Mouse (Mus musculus) ZHBTc4 (cell line): ENCODE measurements around the gene Rras2.

Experiments
- DNase-seq: peaks from one replicate; pipeline ENCODE4 v3.0.0-alpha.2; 2011; ENCODE audit warnings: low read depth, low spot score

Rras2 gene

GRCm38 (mm10) chr7:114117444-114117905 lies at the start of gene Rras2:
TSS of gene Rras2 (minus strand) at chr7:114117781.
- DNase-seq: peak; percentile 97

GRCm38 (mm10) chr7:114162975-114163374 lies 45.4 kb upstream of the Rras2 start:
- DNase-seq: no peak

- DNase-seq: no peak
Measured at GRCm38 (mm10) chr7:114161101-114161500, 43.5 kb upstream of the Rras2 start.

DNA sequence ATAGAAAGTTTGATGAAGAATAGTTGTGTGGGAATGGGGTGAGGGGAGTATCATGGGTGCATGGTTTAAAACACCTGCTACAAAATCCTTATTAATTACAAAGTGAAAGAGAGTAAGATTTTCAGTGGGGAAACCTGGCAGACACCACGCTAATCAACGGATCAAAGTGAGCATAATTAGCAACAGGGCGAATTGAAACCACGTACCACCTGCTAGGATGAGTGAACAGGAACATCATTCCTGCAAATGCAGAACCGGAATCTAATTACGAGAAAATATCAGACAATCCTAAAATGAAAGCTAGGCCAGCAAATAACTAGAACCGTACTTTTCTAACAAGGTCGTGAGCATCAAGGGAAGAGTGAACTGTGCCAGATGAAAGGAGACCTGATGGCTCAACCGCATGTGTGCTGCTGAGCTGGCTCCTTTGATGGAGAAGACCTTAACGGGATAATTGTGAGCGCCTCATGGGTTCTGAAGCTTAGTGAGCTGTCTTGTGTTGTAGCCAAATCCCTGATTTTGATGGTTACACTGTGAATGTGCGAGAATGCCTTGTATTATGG lies 40.2 kb upstream of the Rras2 start:
- no peak for DNase-seq

DNA sequence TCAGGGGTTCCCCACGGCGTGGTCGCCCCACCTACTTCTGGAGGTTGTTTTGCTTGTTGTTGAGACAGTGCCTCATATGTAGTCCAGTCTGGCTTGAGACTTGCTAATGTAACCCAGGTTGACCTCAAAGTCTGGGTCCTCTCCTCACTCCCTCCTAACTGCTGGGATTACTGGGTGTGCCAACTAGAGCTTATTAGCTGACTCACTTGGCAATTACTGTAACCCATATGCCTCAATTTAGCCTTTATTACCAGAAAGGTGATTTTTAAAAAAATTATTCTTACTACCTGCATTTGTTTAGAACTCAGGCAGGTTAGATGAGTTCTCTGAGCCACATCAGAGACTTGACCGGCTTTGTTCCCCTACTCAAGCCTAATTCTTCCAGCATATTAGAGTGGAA lies 38.8 kb upstream of the Rras2 start:
- no peak for DNase-seq

GRCm38 (mm10) chr7:114155053-114155865 lies 37.7 kb upstream of the Rras2 start:
- no peak for DNase-seq

GRCm38 (mm10) chr7:114151036-114151780 lies 33.6 kb upstream of the Rras2 start:
- DNase-seq: no peak

- DNase-seq: no peak
Measured at GRCm38 (mm10) chr7:114149564-114149963, 32.0 kb upstream of the Rras2 start.

GRCm38 (mm10) chr7:114149135-114149534 lies 31.6 kb upstream of the Rras2 start:
- DNase-seq: no peak

- no peak for DNase-seq
Measured at GRCm38 (mm10) chr7:114145841-114146240, 28.3 kb upstream of the Rras2 start.

GRCm38 (mm10) chr7:114142151-114142798 lies 24.7 kb upstream of the Rras2 start:
- no peak for DNase-seq

- DNase-seq: no peak
Measured at GRCm38 (mm10) chr7:114140026-114140425, 22.4 kb upstream of the Rras2 start.

DNA sequence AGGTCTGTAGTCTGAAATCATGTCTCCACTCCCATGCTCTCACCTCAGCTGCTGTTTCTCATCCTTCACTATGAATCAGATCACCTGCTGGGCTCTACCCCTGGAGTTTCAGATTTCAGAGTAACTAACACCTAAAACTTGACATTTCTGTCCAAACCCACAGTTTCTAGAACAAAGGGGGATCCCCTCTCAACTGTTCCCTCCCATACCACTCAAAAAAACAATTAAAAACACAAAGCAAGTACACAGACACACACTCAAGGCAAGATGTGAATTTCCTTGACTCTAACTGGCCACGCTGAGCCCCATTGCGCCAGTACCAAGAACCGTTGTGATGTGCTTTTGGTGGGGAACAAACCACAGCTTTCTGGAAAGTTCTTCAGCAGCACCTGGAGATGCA lies 21.8 kb upstream of the Rras2 start:
- no peak for DNase-seq

GRCm38 (mm10) chr7:114138261-114138660 lies 20.7 kb upstream of the Rras2 start:
- no peak for DNase-seq

GRCm38 (mm10) chr7:114135166-114135565 lies 17.6 kb upstream of the Rras2 start:
- DNase-seq: no peak

DNA sequence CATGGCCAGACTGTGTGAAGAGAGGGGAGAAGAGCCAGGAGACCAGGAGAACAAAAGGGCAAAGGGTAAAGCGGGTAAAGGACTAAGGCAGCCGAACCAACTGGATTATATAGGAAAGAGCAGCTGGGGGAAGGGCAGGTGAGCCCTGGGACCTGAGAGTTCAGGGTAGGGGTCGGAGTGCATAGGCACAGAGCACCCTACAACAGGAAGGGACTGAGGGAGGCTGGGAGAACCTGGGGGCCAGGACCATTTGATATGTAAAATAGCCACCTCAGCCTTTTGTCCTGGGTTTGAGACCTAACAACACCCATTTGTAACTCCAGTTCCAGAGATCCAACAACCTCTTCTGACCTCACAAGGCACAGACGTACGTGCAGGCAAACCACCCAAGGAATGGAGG lies 16.4 kb upstream of the Rras2 start:
- peak; percentile 55 for DNase-seq

DNA sequence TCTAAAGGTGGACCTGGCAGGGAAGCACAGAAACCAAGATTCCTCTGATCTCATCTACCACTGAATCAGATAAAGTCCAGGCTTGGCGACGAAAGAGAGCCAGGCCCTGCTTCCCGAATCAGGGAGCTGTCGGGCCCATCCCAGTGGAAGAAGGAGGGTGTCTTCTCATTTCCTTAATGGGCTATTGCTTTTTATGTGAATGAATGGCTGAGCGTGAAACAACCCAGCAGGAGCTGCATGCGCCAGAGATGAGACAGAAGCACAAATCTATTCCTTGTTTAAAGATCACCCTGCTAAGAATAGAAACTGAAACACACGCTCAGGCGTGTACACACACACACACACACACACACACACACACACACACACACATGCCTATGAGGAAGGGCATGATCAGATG lies 14.7 kb upstream of the Rras2 start:
- DNase-seq: no peak

DNA sequence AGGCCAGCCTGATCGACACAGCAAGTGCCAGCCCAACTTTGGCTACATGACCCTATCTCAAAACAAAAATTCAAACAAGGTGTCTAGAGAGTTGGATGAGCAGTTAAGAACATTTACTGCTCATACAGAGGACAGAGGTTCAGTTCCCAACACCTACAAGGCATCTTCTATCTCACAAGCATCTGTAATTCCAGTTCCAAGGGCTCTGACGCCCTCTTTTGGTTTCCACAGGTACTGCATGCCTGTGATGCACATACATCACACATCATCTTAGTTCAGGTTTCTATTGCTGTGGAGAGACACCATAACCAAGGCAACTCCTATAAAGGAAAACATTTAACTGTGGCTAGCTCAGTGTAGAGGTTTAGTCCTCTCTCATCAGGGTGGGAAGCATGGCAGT lies 11.7 kb upstream of the Rras2 start:
- peak; percentile 78 for DNase-seq

GRCm38 (mm10) chr7:114118180-114118579 lies 599 bp upstream of the Rras2 start:
- no peak for DNase-seq

DNA sequence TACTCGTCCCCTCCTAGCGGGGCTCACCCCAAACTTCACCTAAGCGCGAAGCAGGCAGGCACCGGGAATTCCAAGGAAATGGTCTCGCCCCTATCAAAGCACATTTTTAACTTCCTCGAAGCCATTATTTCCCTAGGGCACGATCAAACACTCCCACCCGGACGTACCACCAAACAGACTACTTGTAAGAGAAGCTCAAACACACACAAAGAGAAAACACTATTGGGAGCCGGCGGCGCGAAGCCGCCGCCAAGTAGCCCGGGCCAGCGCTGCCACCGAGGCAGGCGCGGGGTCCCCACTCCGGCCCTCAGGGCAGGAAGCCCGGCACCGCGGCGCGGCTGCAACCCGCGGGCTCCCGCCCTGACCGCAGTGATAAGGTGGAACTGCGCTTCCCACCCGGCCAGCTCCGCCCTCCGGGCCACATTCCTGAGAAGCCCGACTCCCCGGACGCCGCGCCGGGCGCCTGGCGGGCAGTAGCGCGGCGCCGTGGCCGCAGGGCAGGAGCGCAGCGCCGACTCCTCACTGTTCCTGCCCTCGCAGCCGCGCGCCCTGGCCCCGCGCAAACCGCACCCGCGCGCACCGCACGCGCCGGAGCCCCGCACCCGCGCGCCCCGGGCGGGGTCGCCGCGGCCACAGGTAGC lies 750 bp downstream of the Rras2 start:
- peak; percentile 92 for DNase-seq

GRCm38 (mm10) chr7:114115961-114116360 lies 1.6 kb downstream of the Rras2 start:
- DNase-seq: no peak

GRCm38 (mm10) chr7:114114976-114115375 lies 2.6 kb downstream of the Rras2 start:
- DNase-seq: no peak
